Mouse (Mus musculus): ENCODE data around the gene Rab30. TPM values are rescaled to one million over a fixed set of nuclear protein-coding genes. Genes with fewer than 3 reads are reported as not detected.

Gene Rab30
- polyA plus RNA-seq, 1 experiment from 2014 or later = 13.3 TPM

- TF ChIP-seq EP300 (optimal IDR thresholded peaks at IDR 0.05) = no peak
- TF ChIP-seq CTCF (IDR thresholded peaks at IDR 0.05; ENCODE audit: low read depth) = no peak
- Histone ChIP-seq H3K9me3 (ENCODE audit: control insufficient read depth, low read length) (no peaks in the 10 kb centered on the region), H3K4me1 (replicated peaks; ENCODE audit: control insufficient read depth, insufficient read depth) (no peaks in the 10 kb centered on the region), H3K4me2 (replicated peaks; ENCODE audit: low read depth) (peak overlapping the region; percentile 81), H3K27me3 (ENCODE audit: control insufficient read depth, insufficient read depth, low read length) (no peaks in the 10 kb centered on the region), H3K27ac (replicated peaks) (peak overlapping the region; percentile 95), H3K9ac (ENCODE audit: low read length) (peak overlapping the region; percentile 92), H3K4me3 (ENCODE audit: low read depth, low read length) (peak overlapping the region; percentile 82), H3K36me3 (ENCODE audit: control insufficient read depth, insufficient read depth, low read length) (no peaks in the 10 kb centered on the region)
- DNase-seq (ENCODE audit: low spot score) = no peak
- no peak for ATAC-seq (ENCODE audit: low FRiP score, low TSS enrichment)
- 1% methylated on average over 23 of the region's 23 CpGs for WGBS
Measured at GRCm38 (mm10) chr7:92740411-92741115, 840 bp upstream of the Rab30 start.

- Histone ChIP-seq H3K4me3 (ENCODE audit: low read depth, low read length) (peak overlapping the region; percentile 82), H3K27ac (replicated peaks) (peak overlapping the region; percentile 49), H3K36me3 (ENCODE audit: control insufficient read depth, insufficient read depth, low read length) (no peaks in the 10 kb centered on the region), H3K4me2 (replicated peaks; ENCODE audit: low read depth) (peak overlapping the region; percentile 81), H3K9me3 (ENCODE audit: control insufficient read depth, low read length) (no peaks in the 10 kb centered on the region), H3K9ac (ENCODE audit: low read length) (peak overlapping the region; percentile 56), H3K4me1 (replicated peaks; ENCODE audit: control insufficient read depth, insufficient read depth) (no peaks in the 10 kb centered on the region), H3K27me3 (ENCODE audit: control insufficient read depth, insufficient read depth, low read length) (no peaks in the 10 kb centered on the region)
- TF ChIP-seq CTCF (IDR thresholded peaks at IDR 0.05; ENCODE audit: low read depth) (no peak), EP300 (optimal IDR thresholded peaks at IDR 0.05) (no peak)
- WGBS = 0% methylated on average over 9 of the region's 9 CpGs
- DNase-seq (ENCODE audit: low spot score) (no peak), ATAC-seq (ENCODE audit: low FRiP score, low TSS enrichment) (peak; percentile 6; the same call in 1 of the 2 replicates)
Measured at GRCm38 (mm10) chr7:92741861-92742249, 452 bp downstream of the Rab30 start.

- under 1% methylated on average over 16 of the region's 16 CpGs for whole genome bisulfite sequencing
- TF ChIP-seq CTCF (IDR thresholded peaks at IDR 0.05; ENCODE audit: low read depth) = no peak
- TF ChIP-seq EP300 (optimal IDR thresholded peaks at IDR 0.05) = no peak
- no peak for ATAC-seq (ENCODE audit: low FRiP score, low TSS enrichment)
- no peaks in the 10 kb centered on the region for H3K27me3 ChIP-seq (ENCODE audit: control insufficient read depth, insufficient read depth, low read length)
- no peaks in the 10 kb centered on the region for H3K4me1 ChIP-seq (replicated peaks; ENCODE audit: control insufficient read depth, insufficient read depth)
- DNase-seq (ENCODE audit: low spot score) = no peak
- no peaks in the 10 kb centered on the region for H3K9me3 ChIP-seq (ENCODE audit: control insufficient read depth, low read length)
- H3K36me3 ChIP-seq (ENCODE audit: control insufficient read depth, insufficient read depth, low read length) = no peaks in the 10 kb centered on the region
- H3K9ac ChIP-seq (ENCODE audit: low read length) = peak overlapping the region; percentile 56
- H3K4me2 ChIP-seq (replicated peaks; ENCODE audit: low read depth) = peak overlapping the region; percentile 81
- H3K4me3 ChIP-seq (ENCODE audit: low read depth, low read length) = peak overlapping the region; percentile 82
- H3K27ac ChIP-seq (replicated peaks) = peak overlapping the region; percentile 49
Measured at GRCm38 (mm10) chr7:92742341-92742741, 938 bp downstream of the Rab30 start.

GRCm38 (mm10) chr7:92742774-92743173, 1.4 kb downstream of the Rab30 start:
- peak overlapping the region; percentile 82 for H3K4me3 ChIP-seq (ENCODE audit: low read depth, low read length)
- DNase-seq (ENCODE audit: low spot score) (peak; percentile 20), ATAC-seq (ENCODE audit: low FRiP score, low TSS enrichment) (no peak)
- H3K36me3 ChIP-seq (ENCODE audit: control insufficient read depth, insufficient read depth, low read length) = no peaks in the 10 kb centered on the region
- no peaks in the 10 kb centered on the region for H3K4me1 ChIP-seq (replicated peaks; ENCODE audit: control insufficient read depth, insufficient read depth)
- no peaks in the 10 kb centered on the region for H3K27me3 ChIP-seq (ENCODE audit: control insufficient read depth, insufficient read depth, low read length)
- WGBS = under 1% methylated on average over 6 of the region's 6 CpGs
- peak overlapping the region; percentile 81 for H3K4me2 ChIP-seq (replicated peaks; ENCODE audit: low read depth)
- no peaks in the 10 kb centered on the region for H3K9me3 ChIP-seq (ENCODE audit: control insufficient read depth, low read length)
- TF ChIP-seq EP300 (optimal IDR thresholded peaks at IDR 0.05) = no peak
- no peak for TF ChIP-seq CTCF (IDR thresholded peaks at IDR 0.05; ENCODE audit: low read depth)
- peak overlapping the region; percentile 49 for H3K27ac ChIP-seq (replicated peaks)
- H3K9ac ChIP-seq (ENCODE audit: low read length) = peak overlapping the region; percentile 56; the same call in 1 of the 2 replicates

- no peaks in the 10 kb centered on the region for H3K27me3 ChIP-seq (ENCODE audit: control insufficient read depth, insufficient read depth, low read length)
- 19% methylated on average over 6 of the region's 6 CpGs for WGBS
- H3K4me1 ChIP-seq (replicated peaks; ENCODE audit: control insufficient read depth, insufficient read depth) = no peaks in the 10 kb centered on the region
- no peak overlapping the region for H3K27ac ChIP-seq (replicated peaks)
- DNase-seq (ENCODE audit: low spot score) (no peak), ATAC-seq (ENCODE audit: low FRiP score, low TSS enrichment) (no peak)
- no peaks in the 10 kb centered on the region for H3K9me3 ChIP-seq (ENCODE audit: control insufficient read depth, low read length)
- no peaks in the 10 kb centered on the region for H3K36me3 ChIP-seq (ENCODE audit: control insufficient read depth, insufficient read depth, low read length)
- peak overlapping the region; percentile 81; the same call in 1 of the 2 replicates for H3K4me2 ChIP-seq (replicated peaks; ENCODE audit: low read depth)
- peak overlapping the region; percentile 82 for H3K4me3 ChIP-seq (ENCODE audit: low read depth, low read length)
- peak overlapping the region; percentile 35 for H3K9ac ChIP-seq (ENCODE audit: low read length)
- TF ChIP-seq CTCF (IDR thresholded peaks at IDR 0.05; ENCODE audit: low read depth) (no peak), EP300 (optimal IDR thresholded peaks at IDR 0.05) (no peak)
Measured at GRCm38 (mm10) chr7:92743325-92743724, 1.9 kb downstream of the Rab30 start.

- no peak overlapping the region for H3K4me3 ChIP-seq (ENCODE audit: low read depth, low read length)
- H3K27me3 ChIP-seq (ENCODE audit: control insufficient read depth, insufficient read depth, low read length) = no peaks in the 10 kb centered on the region
- no peak for TF ChIP-seq EP300 (optimal IDR thresholded peaks at IDR 0.05)
- no peak for TF ChIP-seq CTCF (IDR thresholded peaks at IDR 0.05; ENCODE audit: low read depth)
- ATAC-seq (ENCODE audit: low FRiP score, low TSS enrichment) (no peak), DNase-seq (ENCODE audit: low spot score) (no peak)
- H3K36me3 ChIP-seq (ENCODE audit: control insufficient read depth, insufficient read depth, low read length) = no peaks in the 10 kb centered on the region
- H3K9ac ChIP-seq (ENCODE audit: low read length) = no peak overlapping the region
- H3K9me3 ChIP-seq (ENCODE audit: control insufficient read depth, low read length) = no peaks in the 10 kb centered on the region
- WGBS = 54% methylated on average over 2 of the region's 2 CpGs
- no peak overlapping the region for H3K27ac ChIP-seq (replicated peaks)
- H3K4me2 ChIP-seq (replicated peaks; ENCODE audit: low read depth) = no peak overlapping the region
- H3K4me1 ChIP-seq (replicated peaks; ENCODE audit: control insufficient read depth, insufficient read depth) = no peaks in the 10 kb centered on the region
Measured at GRCm38 (mm10) chr7:92750395-92750794, 9.0 kb downstream of the Rab30 start.
